Mouse (Mus musculus): ENCODE measurements at regions not wholly inside any gene's neighbourhood (a gene's known extent, or its start where the extent isn't known, plus 50 kb on each side); places are given as distances from the start of the nearest gene placed in this dataset.

DNA sequence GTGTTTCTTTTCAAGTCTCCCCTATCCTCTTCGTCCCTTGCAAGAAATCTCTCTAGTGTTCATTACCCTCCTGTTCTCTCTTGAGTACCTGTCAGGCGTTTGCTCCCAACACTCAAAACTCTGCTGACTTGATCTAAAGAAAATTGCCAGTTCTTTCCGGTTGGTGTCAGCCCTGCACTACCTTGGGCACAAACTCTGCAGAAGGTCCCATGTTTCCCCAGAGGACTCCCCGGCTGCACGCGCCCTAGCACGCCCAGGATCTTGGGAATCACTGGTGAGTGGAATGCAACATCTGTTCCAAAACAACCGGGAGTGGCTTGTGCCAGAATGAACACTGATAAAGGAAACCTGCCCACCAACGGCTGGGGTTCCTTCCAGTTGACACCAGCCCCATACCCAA lies 66.3 kb upstream of the Rfpl4b start:
- TF ChIP-seq CTCF (IDR thresholded peaks at IDR 0.05; ENCODE audit: insufficient read depth, low read depth, low read length) (no peak), POLR2A (IDR thresholded peaks at IDR 0.05; ENCODE audit: insufficient read depth, low read depth, low read length) (no peak)

All from olfactory bulb, adult 2 months (tissue).